Mouse (Mus musculus) adrenal gland (tissue): ENCODE measurements around the gene Mrps23.

Experiments used
- intact Hi-C: fragments of 180-260 bp; cut with DNase I; formaldehyde crosslinking; loops from one replicate; pipeline ENCODE4 v1.15.1; 2025

Gene Mrps23

DNA sequence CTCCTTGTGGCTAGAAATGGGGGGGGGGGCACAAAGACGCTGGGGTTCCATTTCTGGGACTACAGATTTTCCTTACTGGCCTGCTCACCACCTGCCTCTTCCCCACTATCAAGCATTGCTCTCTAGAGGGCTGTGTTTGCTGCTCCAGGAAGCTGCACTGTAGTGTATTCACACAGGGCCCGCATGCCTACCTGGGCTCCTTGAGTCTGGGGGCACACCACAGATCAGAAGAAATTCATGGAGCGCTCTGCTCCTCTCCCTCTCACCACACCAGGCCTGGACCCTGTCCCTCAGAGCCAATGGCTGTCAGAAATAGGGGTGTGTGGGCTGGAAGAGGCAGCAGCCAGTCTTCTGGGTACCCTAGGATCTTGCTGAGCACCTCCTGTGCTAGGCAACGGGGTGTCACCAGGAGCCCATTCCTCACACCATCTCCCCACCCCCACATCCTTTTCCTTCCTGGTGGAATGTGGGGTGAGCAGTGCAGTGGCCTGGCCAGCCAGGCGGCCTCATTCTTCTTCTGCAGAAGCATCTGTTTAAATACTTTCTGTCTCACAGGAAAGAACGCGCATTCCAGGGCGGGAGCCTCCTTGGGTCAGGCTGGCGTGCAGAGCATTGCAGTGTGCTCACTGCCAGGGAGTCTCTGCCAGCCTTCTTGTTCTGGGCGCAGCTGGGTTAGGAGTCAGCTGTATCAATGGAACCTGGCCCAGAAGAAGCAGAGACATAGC lies 31.4 kb upstream of the Mrps23 start:
- intact Hi-C loops: no loop called here

DNA sequence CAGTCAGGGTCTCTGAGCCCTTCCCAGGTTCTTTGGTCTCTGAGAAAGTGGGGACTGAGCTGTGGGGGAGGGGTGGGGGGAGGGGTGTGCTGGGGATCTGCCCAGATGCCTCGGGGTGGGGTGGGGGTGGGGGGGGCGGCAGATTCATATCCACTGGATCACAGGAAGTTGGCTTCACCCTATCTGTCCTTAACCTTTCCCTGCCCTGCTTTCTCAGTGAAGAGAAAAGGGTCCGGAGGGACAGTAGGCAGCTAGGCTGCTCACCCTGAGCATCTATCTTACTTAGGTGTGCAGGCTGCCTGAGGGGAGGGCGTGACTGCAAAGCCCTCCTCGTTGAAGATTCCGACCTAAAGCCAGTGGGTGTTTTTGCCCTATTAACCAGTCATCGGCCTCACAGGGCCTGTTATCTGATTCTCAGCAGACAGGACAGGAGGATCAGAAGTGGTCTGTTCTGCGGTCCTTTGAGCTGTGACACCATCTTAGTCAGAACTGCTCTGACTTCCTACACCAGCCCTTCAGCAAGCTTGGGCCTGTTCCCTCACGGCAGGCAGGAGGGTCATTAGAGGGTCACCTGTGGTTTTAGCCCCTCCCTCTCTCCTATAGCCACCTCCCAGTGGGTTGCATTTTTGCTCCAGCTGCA lies 30.7 kb upstream of the Mrps23 start:
- intact Hi-C loops: no loop called here

DNA sequence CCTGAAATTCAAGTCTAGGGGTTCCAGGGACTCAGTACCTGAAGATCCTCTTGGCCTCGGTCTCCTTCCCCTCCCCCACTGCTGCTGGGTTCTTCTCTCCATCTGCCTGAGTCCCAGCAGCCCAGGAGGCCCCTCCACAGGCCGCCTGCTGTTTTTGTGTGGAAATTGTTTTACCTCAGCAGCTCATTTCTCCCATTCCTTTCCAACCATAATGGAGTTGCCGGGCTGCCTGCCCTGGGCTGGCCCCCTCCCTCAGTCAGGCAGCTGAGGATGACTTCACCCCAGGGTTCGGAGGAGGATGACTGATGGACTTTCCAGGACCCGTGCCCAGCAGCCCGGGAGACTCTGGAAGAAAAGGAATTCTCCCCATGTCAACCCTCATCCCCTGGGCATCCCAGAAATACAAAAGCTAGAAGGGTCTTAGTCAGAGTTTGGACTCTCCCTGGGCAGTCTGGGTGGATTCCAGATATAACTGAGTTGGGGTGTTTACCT lies 23.7 kb upstream of the Mrps23 start:
- intact Hi-C loops: no loop called here

DNA sequence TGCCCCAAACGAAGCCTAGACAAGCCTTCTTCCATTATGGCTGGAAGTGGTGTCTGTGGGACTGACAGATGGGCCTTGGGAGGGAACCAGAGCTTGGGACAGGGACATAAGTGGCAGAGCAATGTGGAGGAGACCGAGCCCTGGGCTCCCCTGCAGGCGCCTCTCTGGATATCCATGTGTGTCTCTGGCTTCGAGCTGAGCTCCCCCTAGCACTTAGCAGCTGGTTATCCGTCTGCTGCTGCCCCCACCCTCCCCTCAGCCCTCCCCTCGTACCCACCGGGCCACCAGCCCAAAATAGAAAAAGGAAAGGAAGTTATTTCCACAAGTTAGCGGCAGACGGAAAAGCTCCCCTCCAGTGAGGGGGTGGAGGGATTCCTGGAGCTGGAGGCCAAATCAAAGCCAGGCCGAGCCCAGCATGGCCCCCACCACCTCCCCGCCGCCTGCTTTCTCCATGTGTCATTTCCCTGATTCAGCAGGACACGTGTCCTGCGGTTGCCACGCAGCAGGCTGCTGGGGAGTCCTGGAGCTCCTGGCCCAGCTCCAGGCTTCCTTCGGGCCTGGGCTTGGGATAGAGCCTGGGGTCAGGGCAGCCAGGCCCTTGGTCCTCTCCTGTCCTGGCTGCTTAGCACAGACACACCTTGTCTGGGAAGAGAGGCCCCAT lies 23.1 kb upstream of the Mrps23 start:
- intact Hi-C loops: no loop called here

DNA sequence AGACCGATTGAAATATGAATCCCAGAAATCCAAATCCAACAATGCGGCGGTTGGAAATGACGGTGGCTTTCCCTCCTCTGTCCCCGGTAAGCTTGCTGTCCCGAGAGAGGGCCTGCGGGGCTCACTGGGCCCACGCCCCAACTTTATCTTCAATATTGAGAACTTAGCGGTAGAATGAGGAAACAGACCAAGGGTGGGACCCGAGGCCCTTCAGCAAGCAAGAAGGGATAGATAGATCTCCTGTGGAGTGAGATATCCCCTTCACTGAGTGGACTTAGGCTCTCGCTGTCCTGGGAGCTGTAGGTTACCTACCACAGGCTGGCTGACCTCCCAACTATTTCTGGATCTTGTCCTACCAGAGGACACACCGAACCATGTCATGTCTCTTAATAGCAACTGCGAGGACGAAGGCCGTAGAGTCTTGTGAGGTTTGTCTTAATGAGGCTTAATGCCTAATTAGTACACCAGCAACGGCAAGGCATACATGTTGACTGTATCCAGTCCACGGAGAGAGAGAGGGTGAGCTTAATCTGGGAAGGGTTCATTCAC lies 19.5 kb upstream of the Mrps23 start:
- intact Hi-C loops: no loop called here

DNA sequence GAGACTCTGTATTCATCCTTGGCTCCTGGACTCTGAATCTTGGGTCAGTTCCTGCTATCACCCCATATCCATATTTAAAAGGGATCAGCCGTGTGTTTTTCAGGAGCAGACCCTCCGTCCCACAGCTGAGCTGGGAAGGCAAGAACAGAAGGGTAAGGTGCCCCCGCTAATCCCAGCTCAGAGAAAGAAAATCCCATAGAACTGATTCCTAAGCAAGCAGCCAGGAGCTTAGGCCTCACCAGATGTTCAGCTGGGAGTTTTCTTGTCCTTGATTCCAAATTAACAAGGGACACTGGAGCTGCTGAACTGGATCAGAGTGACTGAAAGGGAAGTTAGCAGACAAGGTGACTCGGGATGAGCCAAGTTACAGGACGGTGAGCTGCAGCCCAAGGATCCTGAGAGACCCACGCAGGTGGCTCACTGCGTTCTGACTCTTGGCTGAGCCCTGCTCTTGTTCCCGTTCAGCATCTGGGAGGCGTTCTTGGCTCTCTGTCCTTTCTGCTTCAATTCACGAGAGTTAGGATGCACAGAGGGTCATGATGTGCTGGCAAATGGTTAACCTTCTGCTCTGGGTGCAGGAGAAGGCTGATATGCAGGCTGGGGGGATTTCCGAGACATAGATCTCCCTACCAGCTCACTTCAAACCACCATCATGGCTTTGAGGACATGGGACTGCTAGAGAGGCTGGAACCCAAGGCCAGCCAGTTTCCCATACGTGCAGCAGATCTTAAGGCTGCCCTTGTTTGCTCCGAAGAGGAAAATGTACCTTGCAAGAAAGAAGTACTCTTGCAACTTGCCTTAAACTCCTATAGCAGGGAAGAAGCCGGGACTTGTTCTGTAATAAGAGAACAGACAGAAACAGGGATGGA lies 17.9 kb upstream of the Mrps23 start:
- intact Hi-C loops: no loop called here

DNA sequence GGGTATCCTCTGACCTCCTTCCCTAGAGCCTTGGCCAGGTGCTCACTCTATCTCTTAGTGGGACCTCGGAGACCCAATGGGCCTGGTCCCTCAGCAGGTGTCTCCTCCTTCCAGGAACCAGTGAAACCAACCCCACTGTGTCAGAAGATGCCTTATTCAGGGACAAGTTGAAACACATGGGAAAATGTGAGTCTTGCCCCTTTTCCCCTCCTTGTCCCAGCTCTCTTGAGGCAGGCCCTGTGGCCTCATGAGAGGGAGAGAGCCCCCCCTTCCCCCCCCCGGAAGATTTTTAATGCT lies 17.3 kb upstream of the Mrps23 start:
- intact Hi-C loops: no loop called here

DNA sequence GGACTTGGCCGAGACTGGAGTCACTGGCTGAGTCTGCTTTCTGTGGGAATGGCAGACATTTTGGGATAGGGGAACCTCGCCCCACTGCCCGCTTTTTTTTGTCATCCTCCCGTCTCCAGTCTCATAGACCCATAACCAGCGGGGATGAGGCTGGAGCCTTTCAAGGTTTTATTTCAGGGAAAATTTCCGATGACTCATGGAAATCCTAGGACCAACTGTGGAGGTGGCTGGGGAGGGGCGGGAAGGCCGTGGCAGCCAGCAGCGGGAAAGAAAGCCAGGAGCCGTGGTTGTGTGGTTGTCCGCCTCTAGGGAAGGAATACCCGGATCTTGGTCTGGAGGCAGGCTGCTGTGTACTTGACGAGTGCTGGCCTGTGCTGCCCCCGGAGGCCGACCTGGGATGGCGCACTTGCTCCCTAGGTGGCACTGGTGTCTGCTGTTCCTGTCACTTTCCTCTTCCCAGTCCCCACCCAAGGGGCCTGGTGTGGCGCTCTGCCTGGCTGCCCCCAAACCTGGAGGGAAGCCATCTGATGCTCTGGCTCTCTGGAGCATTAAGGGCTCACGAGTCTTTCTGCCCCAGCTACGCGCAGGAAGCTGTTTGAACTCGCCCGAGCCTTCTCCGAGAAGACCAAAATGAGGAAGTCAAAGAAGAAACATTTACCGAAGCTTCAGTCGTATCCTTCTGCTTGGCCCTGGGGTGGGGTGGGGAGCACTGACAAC lies 16.6 kb upstream of the Mrps23 start:
- intact Hi-C loops: no loop called here

DNA sequence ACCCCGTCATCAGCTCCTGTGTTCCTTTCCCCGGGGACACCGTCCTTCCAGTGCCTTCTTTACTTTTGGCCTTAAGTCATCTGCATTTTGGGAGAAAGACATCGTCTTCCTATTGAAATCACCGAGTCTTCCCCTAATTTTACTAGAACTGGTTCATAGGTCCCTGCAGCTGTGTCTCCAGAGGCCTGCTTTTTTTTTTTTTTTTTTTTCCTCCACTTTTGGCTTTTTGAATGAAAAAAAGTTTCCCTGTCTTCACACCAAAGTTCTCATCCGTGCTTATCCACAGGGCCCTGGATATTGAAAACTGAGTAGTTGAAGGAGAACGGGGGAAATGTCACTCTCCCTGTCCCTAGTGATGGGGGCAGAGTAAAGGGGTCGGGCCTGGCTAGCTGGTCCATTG lies 16.0 kb upstream of the Mrps23 start:
- intact Hi-C loops: no loop called here

DNA sequence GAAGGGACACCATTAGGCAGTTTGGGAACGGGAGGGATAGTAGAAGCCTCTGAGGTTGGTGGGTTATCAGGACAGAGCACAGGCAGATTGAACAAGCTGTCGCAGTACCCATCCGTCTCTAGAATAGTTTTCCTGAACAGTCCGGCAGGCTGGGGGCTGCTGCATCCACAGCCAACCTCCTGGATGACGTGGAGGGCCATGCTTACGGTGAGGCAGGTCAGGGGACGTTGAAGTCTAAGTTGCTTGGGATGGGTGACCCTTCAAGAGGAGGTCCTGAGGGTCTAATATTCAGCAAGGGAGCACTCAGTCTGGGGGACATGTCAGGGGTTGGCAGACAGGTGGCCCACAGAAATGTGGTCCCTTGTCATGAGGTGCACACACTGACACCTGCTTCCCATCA lies 15.6 kb upstream of the Mrps23 start:
- intact Hi-C loops: no loop called here

DNA sequence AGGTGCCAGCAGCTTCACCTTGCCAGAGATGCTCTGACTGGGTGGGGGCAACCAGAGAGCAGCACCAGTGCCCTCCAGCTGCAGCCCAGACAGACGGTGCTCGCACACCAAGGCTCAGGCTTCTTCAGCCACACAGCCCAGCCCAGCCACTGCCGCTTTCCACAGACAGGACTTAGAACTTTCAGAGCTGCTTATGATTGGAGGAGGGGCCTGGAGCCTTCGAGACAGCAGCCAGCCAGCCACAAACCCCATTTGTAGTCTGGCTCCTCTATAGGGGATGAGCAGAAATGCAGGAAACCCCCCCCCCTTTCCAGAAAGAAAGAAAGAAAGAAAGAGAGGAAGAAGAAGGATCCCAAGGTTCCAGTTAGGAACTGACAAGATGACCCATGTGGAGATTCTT lies 11.6 kb upstream of the Mrps23 start:
- intact Hi-C loops: no loop called here

DNA sequence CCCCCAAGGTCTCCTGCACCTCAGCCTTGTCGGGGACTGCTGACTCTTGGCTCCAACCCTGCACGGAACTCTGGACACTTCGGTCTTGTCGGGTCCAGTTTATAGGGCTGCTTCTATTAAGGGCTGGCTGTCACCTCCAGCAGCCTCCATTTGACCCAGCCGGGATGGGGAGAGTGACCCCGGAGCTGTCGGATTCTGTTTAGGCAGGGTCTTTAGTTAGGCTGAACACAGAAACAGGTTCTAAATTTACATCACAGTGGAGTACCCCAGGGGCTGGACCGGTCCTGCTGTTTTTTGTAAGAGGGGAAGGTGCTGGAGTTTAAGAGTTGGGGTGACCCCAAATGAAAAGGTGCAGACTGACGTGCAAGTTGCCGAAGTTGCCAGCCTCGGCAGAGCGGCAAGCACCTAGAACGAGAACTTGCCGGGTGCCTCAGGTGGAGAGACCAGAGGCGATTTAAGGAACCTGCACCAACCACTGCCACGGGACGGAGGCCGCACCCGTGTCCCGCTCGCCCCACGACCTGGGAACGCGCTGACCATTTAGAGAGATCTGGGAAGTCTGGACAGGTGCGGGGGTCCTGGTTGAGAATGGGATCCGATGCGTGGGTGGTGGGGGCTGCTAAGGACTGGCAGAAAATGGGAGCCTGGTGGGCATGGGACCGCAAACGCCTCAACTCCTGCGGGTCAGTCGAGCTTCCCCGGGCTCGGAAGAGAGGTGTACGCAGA lies 10.9 kb upstream of the Mrps23 start:
- intact Hi-C loops: no loop called here

DNA sequence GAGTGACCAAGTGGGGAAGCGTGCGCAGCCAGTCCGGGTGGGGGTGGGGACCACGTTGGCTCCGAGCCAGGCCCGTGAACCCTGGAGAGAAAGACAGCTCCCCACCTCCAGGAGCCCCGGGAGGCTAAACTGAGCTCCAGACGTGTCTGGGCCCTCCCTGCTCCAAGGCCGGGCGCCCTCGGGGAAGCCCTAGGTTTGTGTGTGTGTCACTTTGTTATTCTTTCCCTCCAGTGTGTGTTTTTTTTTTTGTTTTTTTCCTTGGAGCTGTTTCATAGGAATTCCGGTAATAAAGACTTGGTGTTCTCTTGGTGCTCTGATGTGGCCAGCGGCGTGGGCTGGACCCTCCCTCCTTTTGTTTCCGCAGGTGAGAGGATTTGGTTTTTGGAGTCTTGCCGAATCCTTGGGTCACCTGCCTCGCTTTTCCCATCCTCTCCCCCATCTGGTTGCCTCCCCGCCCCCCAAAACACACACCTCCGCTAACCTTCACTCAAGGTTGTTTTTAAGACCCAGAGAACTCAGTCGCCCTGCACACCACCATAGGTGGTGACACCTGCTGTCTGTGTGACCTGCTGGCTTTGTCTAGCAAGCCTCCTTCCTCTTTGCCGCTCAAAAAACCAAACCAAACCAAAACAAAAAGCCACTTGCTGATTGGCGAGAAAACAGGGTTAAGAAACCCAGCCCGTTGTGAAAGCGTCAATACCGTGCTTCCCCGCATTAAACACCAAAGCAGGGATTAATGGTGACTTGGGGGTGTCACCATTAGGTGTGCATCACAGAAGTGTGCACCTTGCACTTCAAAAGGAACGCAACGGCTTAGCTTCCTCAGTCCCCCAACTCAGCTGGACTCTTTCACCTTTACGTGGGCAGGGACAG lies 10.1 kb upstream of the Mrps23 start:
- intact Hi-C loops: no loop called here

DNA sequence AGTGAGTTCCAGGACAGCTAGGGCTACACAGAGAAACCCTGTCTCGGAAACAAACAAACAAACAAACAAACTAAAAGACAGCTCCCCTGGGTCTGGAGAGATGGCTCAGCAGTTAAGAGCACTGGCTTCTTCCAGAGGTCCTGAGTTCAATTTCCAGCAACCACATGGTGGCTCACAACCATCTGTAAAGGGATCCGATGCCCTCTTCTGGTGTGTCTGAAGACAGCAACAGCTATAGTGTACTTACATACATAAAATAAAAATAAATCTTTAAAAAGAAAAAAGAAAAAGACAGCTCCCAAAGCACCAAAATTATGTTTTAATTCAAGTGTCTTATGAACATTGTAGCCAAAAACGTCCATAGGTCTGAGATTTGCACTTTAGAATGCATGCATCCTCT lies 8.5 kb upstream of the Mrps23 start:
- intact Hi-C loops: loop anchor here (2.0 kb wide), 1 partner anchor 137 kb away; no protein-coding TSS in a partner anchor

DNA sequence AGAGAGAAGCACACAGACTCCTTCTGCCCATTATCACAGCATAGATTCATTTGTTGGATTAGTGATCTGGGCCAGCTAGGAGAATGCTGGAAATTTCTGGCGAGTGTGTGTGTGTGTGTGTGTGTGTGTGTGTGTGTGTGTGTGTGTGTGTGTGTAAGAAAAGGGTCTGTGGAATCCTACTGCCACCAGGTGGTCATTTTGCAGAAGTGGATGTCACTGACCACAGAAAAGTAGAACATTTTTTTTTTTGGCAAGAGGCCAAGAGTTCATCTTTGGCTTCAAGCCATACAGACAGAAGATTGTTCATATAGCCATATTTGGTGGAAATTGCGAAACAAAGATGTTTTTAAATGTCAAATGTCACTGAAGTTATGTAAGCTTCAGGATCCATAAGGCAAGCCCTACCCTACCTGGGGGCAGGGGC lies 7.0 kb upstream of the Mrps23 start:
- intact Hi-C loops: loop anchor here (2.0 kb wide), 1 partner anchor 138 kb away; no protein-coding TSS in a partner anchor

DNA sequence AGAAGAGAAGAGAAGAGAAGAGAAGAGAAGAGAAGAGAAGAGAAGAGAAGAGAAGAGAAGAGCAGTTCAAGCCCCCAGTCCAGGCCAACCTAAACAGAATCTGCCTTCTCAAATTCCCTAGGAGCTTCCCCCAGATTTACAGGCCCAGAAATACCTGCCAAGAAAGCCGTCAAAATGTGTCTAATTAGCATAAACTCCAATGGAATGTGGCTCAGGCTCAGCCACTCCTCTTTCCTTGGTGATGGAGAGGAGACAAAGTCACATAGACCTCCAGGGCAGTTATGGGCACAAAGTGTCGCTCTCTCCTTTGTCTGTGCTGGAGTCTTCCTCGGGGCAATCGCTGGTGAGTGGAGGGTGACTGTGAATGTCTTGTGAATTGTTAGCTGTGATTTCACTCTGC lies 6.0 kb upstream of the Mrps23 start:
- intact Hi-C loops: no loop called here

DNA sequence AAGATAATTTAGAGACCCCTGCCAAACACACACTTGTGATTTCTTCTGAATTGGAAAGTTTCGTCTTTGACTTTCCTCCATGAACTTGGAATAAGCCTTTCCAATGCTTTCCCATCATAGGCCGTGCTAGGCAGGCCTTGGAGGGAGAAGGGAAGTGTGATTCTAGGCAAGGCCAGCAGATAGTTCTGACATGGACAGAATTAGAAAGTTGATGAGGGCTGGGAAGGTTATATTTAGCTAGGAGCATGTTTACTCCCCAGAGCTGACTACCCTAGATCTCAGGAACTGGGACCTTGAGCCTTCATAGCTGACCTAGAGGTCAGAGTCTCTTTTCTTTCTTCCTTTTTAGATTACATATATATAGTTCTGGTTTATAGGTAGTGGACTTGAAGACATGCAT lies 3.0 kb upstream of the Mrps23 start:
- intact Hi-C loops: loop anchor here (5.0 kb wide), 1 partner anchor 229 kb away; no protein-coding TSS in a partner anchor

DNA sequence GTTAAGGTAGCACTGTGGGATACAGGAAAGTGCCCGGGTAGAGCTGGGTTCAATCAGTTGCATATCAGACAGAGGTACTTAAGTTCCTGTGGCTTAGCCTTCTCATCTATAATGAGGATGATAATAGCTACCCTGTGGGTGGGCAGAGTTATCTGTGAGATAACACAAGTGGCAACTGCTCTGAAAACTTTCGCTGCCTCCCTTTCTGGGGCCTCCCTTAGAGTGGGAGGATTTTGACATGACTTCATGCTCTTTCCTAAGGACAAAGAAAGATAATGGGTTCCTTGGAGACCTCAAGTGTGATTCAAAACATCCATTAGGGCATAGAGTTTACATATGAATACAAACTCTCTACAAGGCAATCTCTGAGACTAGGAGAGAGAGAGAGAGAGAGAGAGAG lies 2.1 kb upstream of the Mrps23 start:
- intact Hi-C loops: loop anchor here (5.0 kb wide), 1 partner anchor 230 kb away; no protein-coding TSS in a partner anchor
